ENCODE assay signal across 28 mouse cellular contexts in genomic region chr19:61261241-61261640, GRCm38 (mm10). TPM values are rescaled to one million over a fixed set of nuclear protein-coding genes. Genes with fewer than 3 reads are reported as not detected.
DNase-seq lines count a peak whose midpoint lies in the region; ATAC-seq and TF ChIP-seq lines count a peak whose summit lies in the region.
"Had no signal": no experiment of that assay in that cellular context is flagged by ENCODE, and none has a peak within 500 bp of the region (broad histone marks: within the 10 kb centered on the region; RNA-seq: fewer than 3 reads in every experiment).

No protein-coding gene starts in this region.

- ATAC-seq in heart, embryonic 12.5 days (ENCODE audit: insufficient number of reproducible peaks, low FRiP score), result peak; percentile 20; the same call in 1 of the 2 replicates
- ATAC-seq in Patski, result peak; percentile 28
- no peak for ATAC-seq in forebrain, embryonic 13.5 days
- ATAC-seq: activated CD4-positive, CD25-positive, alpha-beta regulatory T cell, adult 4 months; CD4-positive, CD25-positive, alpha-beta regulatory T cell, adult 4 months had no signal

- POLR2A ChIA-PET in Patski (lab: Charles Lee), result no interaction called here

- in situ Hi-C loops in Patski (cut with MboI; ENCODE audit: low pct_unique_long_range_greater_than_20kb), result no loop called here

- CTCF ChIA-PET in Patski (lab: Charles Lee), result no interaction called here

- H3K27ac ChIP-seq in heart, embryonic 10.5 days, result no peak overlapping the region
- no peak overlapping the region for H3K27ac ChIP-seq in heart, embryonic 12.5 days (ENCODE audit: poor library complexity, severe bottlenecking)
- no peak overlapping the region for H3K27ac ChIP-seq in forebrain, embryonic 13.5 days

- H3K4me1 ChIP-seq in heart, embryonic 10.5 days, result no peaks in the 10 kb centered on the region
- 0 out of 2 replicates have a peak, but pooled peaks cover 3% of the 10 kb centered on the region for H3K4me1 ChIP-seq in heart, embryonic 12.5 days (replicated peaks)
- H3K4me1 ChIP-seq in forebrain, embryonic 13.5 days, result no peaks in the 10 kb centered on the region

- peak; percentile 85 for DNase-seq in heart, adult 11 months
- no peak for DNase-seq in heart, embryonic 10.5 days (ENCODE audit: low spot score)
- DNase-seq in heart, adult 8-10 months (ENCODE audit: low spot score), result no peak
- peak; percentile 18 for DNase-seq in thymus, postnatal 4 days
- no peak for DNase-seq in thymus, postnatal 0 days (ENCODE audit: low spot score)
- no peak for DNase-seq in Patski (ENCODE audit: low read depth, low spot score)
- DNase-seq: adrenal gland, adult 2 months; adrenal gland, adult 8-10 months; adrenal gland, postnatal 10 days; adrenal gland, postnatal 14 days; adrenal gland, postnatal 25 days; adrenal gland, postnatal 36 days; B cell, adult 2 months; cerebellum, adult 11 months; cerebellum, adult 11-12 months; cerebellum, adult 18-20 months had no signal

- H3K36me3 ChIP-seq in heart, embryonic 10.5 days, result no peaks in the 10 kb centered on the region
- no peaks in the 10 kb centered on the region for H3K36me3 ChIP-seq in heart, embryonic 12.5 days
- H3K36me3 ChIP-seq in forebrain, embryonic 13.5 days (ENCODE audit: poor library complexity, severe bottlenecking), result no peaks in the 10 kb centered on the region
- H3K36me3 ChIP-seq: G1E had no signal

- no peak overlapping the region for H3K9ac ChIP-seq in heart, embryonic 12.5 days
- no peak overlapping the region for H3K9ac ChIP-seq in forebrain, embryonic 13.5 days

- 76% methylated on average over 1 of the region's 1 CpGs for WGBS in heart, embryonic 10.5 days
- 52% methylated on average over 1 of the region's 1 CpGs for WGBS in heart, embryonic 12.5 days
- WGBS in forebrain, embryonic 13.5 days, result 88% methylated on average over 1 of the region's 1 CpGs

- no peak overlapping the region for H3K4me2 ChIP-seq in heart, embryonic 12.5 days
- H3K4me2 ChIP-seq in forebrain, embryonic 13.5 days, result no peak overlapping the region

- H3K4me3 ChIP-seq in heart, embryonic 10.5 days, result no peak overlapping the region
- no peak overlapping the region for H3K4me3 ChIP-seq in heart, embryonic 12.5 days
- no peak overlapping the region for H3K4me3 ChIP-seq in forebrain, embryonic 13.5 days

- no peak for TF ChIP-seq CTCF in Patski (IDR thresholded peaks at IDR 0.05)

- H3K9me3 ChIP-seq in heart, embryonic 10.5 days, result no peaks in the 10 kb centered on the region
- H3K9me3 ChIP-seq in heart, embryonic 12.5 days (replicated peaks), result no peaks in the 10 kb centered on the region
- H3K9me3 ChIP-seq in forebrain, embryonic 13.5 days (replicated peaks), result no peaks in the 10 kb centered on the region
- H3K9me3 ChIP-seq: G1E had no signal

- no peaks in the 10 kb centered on the region for H3K27me3 ChIP-seq in heart, embryonic 10.5 days (ENCODE audit: insufficient read depth, poor library complexity, severe bottlenecking)
- H3K27me3 ChIP-seq in heart, embryonic 12.5 days (replicated peaks), result no peaks in the 10 kb centered on the region
- H3K27me3 ChIP-seq in Patski, result no peaks in the 10 kb centered on the region
- H3K27me3 ChIP-seq in forebrain, embryonic 13.5 days, result no peaks in the 10 kb centered on the region
- H3K27me3 ChIP-seq: CH12.LX had no signal

RNA-seq across cellular contexts. Expression of gene Csf2ra, which starts 33.0 kb away (rescaled TPM):
- polyA plus RNA-seq in heart, embryonic 10.5 days (2016; fragmentation: Nextera tagmentation; extraction: Ambion mirVana), result 27.9 and 28.1 TPM in 2 replicates
- polyA plus RNA-seq in heart, embryonic 12.5 days (2016; fragmentation: Nextera tagmentation; extraction: Ambion mirVana), result 35.7 and 39.5 TPM in 2 replicates
- 10 to 100 TPM in 1 of 4 experiments, 1 to 10 TPM in 3; 3.8 to 11.6 (median 6.2) TPM for total RNA-seq in heart, adult 8-10 months (2022)
- polyA plus RNA-seq in thymus, postnatal 0 days (2015; fragmentation: Nextera tagmentation; extraction: Ambion mirVana), result 9.9 and 13.0 TPM in 2 replicates
- polyA plus RNA-seq in Patski (2021), result 21.5 TPM
- polyA plus RNA-seq in forebrain, embryonic 13.5 days (2015; fragmentation: Nextera tagmentation; extraction: Ambion mirVana), result 20.4 and 25.2 TPM in 2 replicates
- total RNA-seq: MEL had no signal

RNA-seq across cellular contexts. Expression of gene Gm21060, which starts 35.6 kb away (rescaled TPM):
- polyA plus RNA-seq in heart, embryonic 10.5 days (2016; fragmentation: Nextera tagmentation; extraction: Ambion mirVana), result not detected in 2 replicates
- not detected in 2 replicates for polyA plus RNA-seq in heart, embryonic 12.5 days (2016; fragmentation: Nextera tagmentation; extraction: Ambion mirVana)
- not detected for total RNA-seq in heart, adult 8-10 months (2022)
- polyA plus RNA-seq in thymus, postnatal 0 days (2015; fragmentation: Nextera tagmentation; extraction: Ambion mirVana), result not detected in 2 replicates
- not detected for polyA plus RNA-seq in Patski (2021)
- not detected in 2 replicates for polyA plus RNA-seq in forebrain, embryonic 13.5 days (2015; fragmentation: Nextera tagmentation; extraction: Ambion mirVana)
- total RNA-seq: adrenal gland, adult 18-20 months; adrenal gland, adult 2 months; adrenal gland, adult 8-10 months; adrenal gland, postnatal 10 days; adrenal gland, postnatal 14 days; adrenal gland, postnatal 25 days; adrenal gland, postnatal 36 days; adrenal gland, postnatal 4 days; CH12.LX; ES-E14; G1E; MEL had no signal
- polyA plus RNA-seq: activated CD4-positive, CD25-positive, alpha-beta regulatory T cell, adult 4 months; adrenal gland, adult 2 months; brain, embryonic 14.5 days; C2C12; CD4-positive, CD25-positive, alpha-beta regulatory T cell, adult 4 months; G1E had no signal

Comparison
In these comparisons a context has a peak if more than half of its experiments do, and no peak if none do; other contexts are left out.
1. DNase-seq: peak in heart, adult 11 months (single experiment) and thymus, postnatal 4 days (single experiment); none in heart, embryonic 10.5 days (single experiment), heart, adult 8-10 months (single experiment), thymus, postnatal 0 days (single experiment) and Patski (single experiment).